Mouse (Mus musculus): Measurements from ENCODE around the gene Ubac2. TPM values are rescaled to one million over a fixed set of nuclear protein-coding genes. Genes with fewer than 3 reads are reported as not detected.

The Ubac2 gene
- polyA plus RNA-seq, 2 experiments: 46.3 to 66.9 TPM

- Histone ChIP-seq H3K4me3 (replicated peaks; ENCODE audit: low read length) (no peak overlapping the region), H3K27me3 (ENCODE audit: control insufficient read depth, insufficient read depth, low read length) (no peaks in the 10 kb centered on the region), H3K36me3 (ENCODE audit: control insufficient read depth, insufficient read depth, low read length) (peaks cover 9% of the 10 kb centered on the region), H3K4me1 (ENCODE audit: control insufficient read depth, insufficient read depth, low read length) (peaks cover 5% of the 10 kb centered on the region; the same call in 1 of the 2 replicates), H3K9ac (ENCODE audit: low read depth, low read length, severe bottlenecking) (no peak overlapping the region), H3K27ac (replicated peaks; ENCODE audit: low read depth, low read length) (no peak overlapping the region), H3K9me3 (ENCODE audit: control insufficient read depth, low read length) (no peaks in the 10 kb centered on the region), H3K4me2 (replicated peaks; ENCODE audit: low read depth, low read length, severe bottlenecking) (no peak overlapping the region)
- TF ChIP-seq POLR2A (IDR thresholded peaks at IDR 0.05; ENCODE audit: borderline replicate concordance, extremely low read depth, insufficient read depth, insufficient read length): no peak
- DNase-seq (ENCODE audit: low spot score) (no peak), ATAC-seq (ENCODE audit: low FRiP score, low read depth) (no peak)
- WGBS: 50% methylated on average over 10 of the region's 10 CpGs
These were observed 80.5 kb downstream of the Ubac2 start for GRCm38 (mm10) chr14:121958751-121959537.

GRCm38 (mm10) chr14:121959538-121959980, 81.1 kb downstream of the Ubac2 start:
- Histone ChIP-seq H3K9ac (ENCODE audit: low read depth, low read length, severe bottlenecking) (no peak overlapping the region), H3K4me2 (replicated peaks; ENCODE audit: low read depth, low read length, severe bottlenecking) (no peak overlapping the region), H3K9me3 (ENCODE audit: control insufficient read depth, low read length) (no peaks in the 10 kb centered on the region), H3K4me1 (ENCODE audit: control insufficient read depth, insufficient read depth, low read length) (peaks cover 5% of the 10 kb centered on the region; the same call in 1 of the 2 replicates), H3K27me3 (ENCODE audit: control insufficient read depth, insufficient read depth, low read length) (no peaks in the 10 kb centered on the region), H3K4me3 (replicated peaks; ENCODE audit: low read length) (no peak overlapping the region), H3K27ac (replicated peaks; ENCODE audit: low read depth, low read length) (no peak overlapping the region), H3K36me3 (ENCODE audit: control insufficient read depth, insufficient read depth, low read length) (peaks cover 5% of the 10 kb centered on the region)
- DNase-seq (ENCODE audit: low spot score) (no peak), ATAC-seq (ENCODE audit: low FRiP score, low read depth) (no peak)
- WGBS: 88% methylated on average over 3 of the region's 3 CpGs
- TF ChIP-seq POLR2A (IDR thresholded peaks at IDR 0.05; ENCODE audit: borderline replicate concordance, extremely low read depth, insufficient read depth, insufficient read length): no peak

GRCm38 (mm10) chr14:121960031-121960430, 81.6 kb downstream of the Ubac2 start:
- ATAC-seq (ENCODE audit: low FRiP score, low read depth): no peak
- TF ChIP-seq POLR2A (IDR thresholded peaks at IDR 0.05; ENCODE audit: borderline replicate concordance, extremely low read depth, insufficient read depth, insufficient read length): no peak
- peaks cover 5% of the 10 kb centered on the region; the same call in 1 of the 2 replicates for H3K4me1 ChIP-seq (ENCODE audit: control insufficient read depth, insufficient read depth, low read length)
- H3K4me2 ChIP-seq (replicated peaks; ENCODE audit: low read depth, low read length, severe bottlenecking): no peak overlapping the region
- H3K4me3 ChIP-seq (replicated peaks; ENCODE audit: low read length): no peak overlapping the region
- no peaks in the 10 kb centered on the region for H3K9me3 ChIP-seq (ENCODE audit: control insufficient read depth, low read length)
- no peaks in the 10 kb centered on the region for H3K36me3 ChIP-seq (ENCODE audit: control insufficient read depth, insufficient read depth, low read length)
- no peak for DNase-seq (ENCODE audit: low spot score)
- no peak overlapping the region for H3K9ac ChIP-seq (ENCODE audit: low read depth, low read length, severe bottlenecking)
- 88% methylated on average over 4 of the region's 4 CpGs for WGBS
- H3K27ac ChIP-seq (replicated peaks; ENCODE audit: low read depth, low read length): no peak overlapping the region
- no peaks in the 10 kb centered on the region for H3K27me3 ChIP-seq (ENCODE audit: control insufficient read depth, insufficient read depth, low read length)

- H3K4me1 ChIP-seq (ENCODE audit: control insufficient read depth, insufficient read depth, low read length): peaks cover 5% of the 10 kb centered on the region; the same call in 1 of the 2 replicates
- no peak overlapping the region for H3K4me3 ChIP-seq (replicated peaks; ENCODE audit: low read length)
- TF ChIP-seq POLR2A (IDR thresholded peaks at IDR 0.05; ENCODE audit: borderline replicate concordance, extremely low read depth, insufficient read depth, insufficient read length): no peak
- no peaks in the 10 kb centered on the region for H3K27me3 ChIP-seq (ENCODE audit: control insufficient read depth, insufficient read depth, low read length)
- WGBS: 94% methylated on average over 2 of the region's 2 CpGs
- no peak for ATAC-seq (ENCODE audit: low FRiP score, low read depth)
- no peak overlapping the region for H3K27ac ChIP-seq (replicated peaks; ENCODE audit: low read depth, low read length)
- DNase-seq (ENCODE audit: low spot score): no peak
- H3K9ac ChIP-seq (ENCODE audit: low read depth, low read length, severe bottlenecking): no peak overlapping the region
- no peaks in the 10 kb centered on the region for H3K36me3 ChIP-seq (ENCODE audit: control insufficient read depth, insufficient read depth, low read length)
- no peaks in the 10 kb centered on the region for H3K9me3 ChIP-seq (ENCODE audit: control insufficient read depth, low read length)
- no peak overlapping the region for H3K4me2 ChIP-seq (replicated peaks; ENCODE audit: low read depth, low read length, severe bottlenecking)
These were observed 82.1 kb downstream of the Ubac2 start for GRCm38 (mm10) chr14:121960531-121960930.

DNA sequence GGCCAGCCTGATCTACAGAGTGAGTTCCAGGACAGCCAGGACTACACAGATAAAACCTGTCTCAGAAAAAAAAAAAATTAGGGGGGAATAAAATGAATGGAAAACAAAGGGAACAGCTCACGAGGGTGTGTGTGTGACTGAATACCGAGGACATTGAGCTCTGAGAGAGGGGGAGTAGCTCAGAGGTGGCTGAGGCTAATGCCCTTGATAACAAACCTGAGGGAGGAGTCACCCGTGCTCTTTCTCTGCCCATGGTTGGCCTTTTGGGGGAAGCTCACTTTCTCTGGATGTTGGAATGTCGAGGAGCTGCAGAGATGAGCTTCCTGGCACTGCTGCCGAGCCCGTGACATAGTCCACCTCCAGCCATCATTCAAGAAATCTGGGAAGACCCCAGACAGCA, 82.6 kb downstream of the Ubac2 start:
- no peak for TF ChIP-seq POLR2A (IDR thresholded peaks at IDR 0.05; ENCODE audit: borderline replicate concordance, extremely low read depth, insufficient read depth, insufficient read length)
- H3K4me1 ChIP-seq (ENCODE audit: control insufficient read depth, insufficient read depth, low read length): peaks cover 5% of the 10 kb centered on the region; the same call in 1 of the 2 replicates
- no peak overlapping the region for H3K9ac ChIP-seq (ENCODE audit: low read depth, low read length, severe bottlenecking)
- H3K36me3 ChIP-seq (ENCODE audit: control insufficient read depth, insufficient read depth, low read length): no peaks in the 10 kb centered on the region
- no peaks in the 10 kb centered on the region for H3K9me3 ChIP-seq (ENCODE audit: control insufficient read depth, low read length)
- no peak overlapping the region for H3K4me3 ChIP-seq (replicated peaks; ENCODE audit: low read length)
- no peak; the same call in 1 of the 2 replicates for ATAC-seq (ENCODE audit: low FRiP score, low read depth)
- H3K4me2 ChIP-seq (replicated peaks; ENCODE audit: low read depth, low read length, severe bottlenecking): no peak overlapping the region
- DNase-seq (ENCODE audit: low spot score): no peak
- no peaks in the 10 kb centered on the region for H3K27me3 ChIP-seq (ENCODE audit: control insufficient read depth, insufficient read depth, low read length)
- WGBS: 78% methylated on average over 6 of the region's 6 CpGs
- H3K27ac ChIP-seq (replicated peaks; ENCODE audit: low read depth, low read length): no peak overlapping the region

Data from limb, embryonic 14.5 days (tissue).